Mouse (Mus musculus) T-helper 17 cell (primary cell): ENCODE results near the gene Gm45021.

Experiments
- in situ Hi-C, 2 experiments: fragments of 300-600 bp; cut with MboI, MseI; formaldehyde crosslinking; loops; 1 replicate in 1 of 2; 2 replicates in 1 of 2; pipeline ENCODE4 v1.15.1; 2025; ENCODE audit warnings: high pct_unique_total_duplicates in 2 of 2

Gm45021 gene

DNA sequence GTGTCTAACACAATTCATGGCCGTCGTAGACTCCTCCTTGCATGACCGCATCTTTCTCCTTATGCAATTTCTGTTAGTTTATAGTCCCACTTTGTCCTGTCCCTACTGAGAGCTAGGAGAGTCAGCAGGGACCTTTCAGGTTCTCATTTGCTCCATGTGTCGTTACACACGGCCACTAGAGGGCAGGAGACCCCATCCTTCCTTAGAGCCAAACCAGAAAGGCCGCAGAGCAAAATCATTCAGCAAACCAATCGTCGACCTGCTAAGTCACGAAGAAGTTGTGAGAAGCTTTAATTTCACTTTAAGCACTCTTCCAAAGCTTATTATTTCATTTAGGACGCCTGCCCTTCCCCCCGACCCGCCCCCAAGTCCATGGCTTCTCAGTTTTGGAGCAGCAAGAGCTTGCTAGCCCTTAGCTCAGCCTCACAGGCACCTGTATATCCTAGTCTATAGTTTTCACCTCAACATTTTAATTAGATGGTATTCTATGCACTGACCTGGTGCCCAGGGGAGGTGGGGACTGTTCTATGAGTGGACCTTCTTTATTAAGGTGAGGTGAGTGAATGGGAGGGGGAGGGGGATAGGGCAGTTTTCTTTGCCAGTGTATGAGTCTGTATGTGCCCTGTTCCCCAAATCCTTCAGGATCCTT is 56.4 kb downstream of the Gm45021 start:
- in situ Hi-C loops: loop anchor here (5.0 kb wide), 3 partner anchors 57 to 127 kb away; partner anchors contain the start of genes Gimap3 (in 2 of the 2) and Gimap1 (in 1 of the 2)

DNA sequence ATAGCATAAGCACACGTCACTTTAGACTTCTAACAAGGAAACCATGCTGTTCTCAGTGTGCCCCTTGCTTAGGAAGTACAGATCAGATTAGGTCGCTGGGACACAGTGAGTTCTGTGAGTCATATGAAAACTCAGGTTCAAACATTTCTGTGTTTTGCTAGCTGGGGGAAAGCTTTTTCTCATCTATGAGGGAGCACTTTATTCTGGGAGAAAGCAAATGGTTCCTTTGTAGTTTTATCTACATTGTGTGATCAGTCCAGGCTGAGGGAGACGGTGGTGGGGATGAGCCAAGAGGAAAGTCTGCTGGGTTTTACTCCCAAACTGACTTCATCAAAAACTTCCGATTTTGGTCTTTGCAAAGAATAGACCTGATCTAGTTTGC is 56.9 kb downstream of the Gm45021 start:
- in situ Hi-C loops: loop anchor here (5.0 kb wide), 3 partner anchors 56 to 126 kb away; partner anchors contain the start of genes Gimap3 (in 2 of the 2) and Gimap1 (in 1 of the 2)

DNA sequence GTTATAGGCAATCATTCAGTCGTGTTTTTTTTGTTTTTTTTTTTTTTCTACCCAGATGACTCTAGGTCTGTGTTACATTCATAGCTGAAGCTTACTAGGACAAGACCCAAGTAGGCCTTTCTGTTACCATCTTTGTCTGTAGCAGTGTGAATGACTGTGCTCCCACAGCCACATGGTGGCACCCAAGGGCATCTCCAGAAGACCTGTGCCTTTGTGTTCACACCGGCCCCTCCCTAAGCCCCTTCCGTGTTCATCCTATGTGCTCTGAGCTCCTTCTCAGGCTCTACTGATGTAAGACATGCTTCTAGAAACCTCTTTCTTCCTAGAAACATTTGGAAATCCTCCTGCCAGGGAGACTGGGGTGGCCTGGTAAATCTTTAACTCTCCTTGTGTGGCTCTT is 57.6 kb downstream of the Gm45021 start, which contains the start of gene Gimap8:
Gene Gimap8, plus strand, starts transcription at position 240 of the 400 bp plus-strand sequence.
- in situ Hi-C loops: loop anchor here (5.0 kb wide), 3 partner anchors 55 to 125 kb away; partner anchors contain the start of genes Gimap3 (in 2 of the 2) and Gimap1 (in 1 of the 2)

DNA sequence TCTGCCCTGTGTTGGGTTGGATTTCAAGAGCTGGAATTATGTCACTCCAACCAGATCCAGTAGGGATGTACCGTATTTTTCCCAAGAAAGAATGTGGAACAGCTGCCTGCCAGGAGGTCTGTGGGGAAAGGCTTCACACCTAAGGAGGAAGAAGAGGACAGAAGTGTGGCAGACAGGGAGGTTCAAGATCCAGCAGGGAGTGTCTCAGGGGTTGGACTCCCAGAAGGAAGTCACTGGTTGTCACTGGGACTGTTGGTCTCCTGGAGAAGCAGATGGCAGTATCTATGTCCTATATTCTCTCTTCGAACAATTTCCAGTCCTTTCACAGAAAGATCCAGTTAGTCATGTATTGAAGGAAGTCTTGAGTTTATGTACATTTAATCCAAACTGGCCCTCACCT is 58.2 kb downstream of the Gm45021 start:
- in situ Hi-C loops: loop anchor here (5.0 kb wide), 3 partner anchors 55 to 125 kb away; partner anchors contain the start of genes Gimap3 (in 2 of the 2) and Gimap1 (in 1 of the 2)

DNA sequence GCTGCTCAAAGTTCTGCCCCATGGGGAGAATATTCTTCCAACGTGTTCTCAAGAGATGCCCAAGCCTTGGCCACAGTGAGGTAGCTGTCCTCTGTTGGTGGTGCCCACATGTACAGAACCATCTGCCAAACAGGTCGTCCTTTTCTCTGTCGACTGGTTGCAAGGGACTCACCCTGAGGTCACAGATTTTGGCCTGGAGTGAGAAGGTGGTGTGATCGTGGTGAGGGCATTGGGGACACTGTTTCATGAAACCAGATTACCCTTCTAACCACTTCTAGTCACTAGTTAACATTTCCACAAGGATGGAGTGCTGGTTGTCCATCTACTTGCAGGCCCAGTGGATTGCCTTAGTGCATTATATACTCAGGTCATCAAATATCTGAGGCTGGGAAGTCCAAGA is 59.4 kb downstream of the Gm45021 start:
- in situ Hi-C loops: loop anchor here (5.0 kb wide), 3 partner anchors 54 to 124 kb away; partner anchors contain the start of genes Gimap3 (in 2 of the 2) and Gimap1 (in 1 of the 2)

DNA sequence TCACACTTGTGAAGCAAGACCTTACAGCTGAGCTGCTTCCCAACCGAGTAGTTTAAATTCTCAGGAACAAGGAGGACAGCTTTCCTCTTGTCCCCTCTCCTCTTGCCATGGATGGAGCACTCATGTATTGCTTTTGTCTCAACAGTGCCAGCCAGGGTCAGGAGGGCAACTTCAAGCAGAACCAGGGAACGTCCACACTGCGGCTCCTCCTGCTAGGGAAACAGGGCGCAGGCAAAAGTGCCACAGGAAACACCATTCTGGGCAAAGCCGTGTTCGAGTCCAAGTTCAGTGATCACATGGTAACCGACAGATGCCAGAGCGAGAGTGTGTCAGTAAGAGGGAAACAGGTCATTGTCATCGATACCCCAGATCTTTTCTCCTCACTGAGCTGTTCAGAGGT is 60.6 kb downstream of the Gm45021 start:
- in situ Hi-C loops: no loop called here

DNA sequence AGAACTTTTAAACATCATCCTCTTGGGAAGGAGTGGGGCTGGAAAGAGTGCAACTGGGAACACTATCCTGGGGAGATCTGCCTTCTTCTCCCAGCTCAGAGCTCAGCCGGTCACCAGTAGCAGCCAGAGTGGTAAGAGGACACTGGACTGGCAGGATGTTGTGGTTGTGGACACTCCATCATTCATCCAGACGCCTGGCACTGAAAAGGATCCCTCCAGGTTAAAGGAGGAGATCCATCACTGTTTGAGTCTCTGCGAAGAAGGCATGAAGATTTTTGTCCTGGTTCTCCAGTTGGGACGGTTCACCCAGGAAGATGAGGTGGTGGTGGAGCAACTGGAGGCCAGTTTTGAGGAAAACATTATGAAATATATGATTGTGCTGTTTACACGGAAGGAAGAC is 69.3 kb downstream of the Gm45021 start:
- in situ Hi-C loops: no loop called here
